ENCODE assay signal across 8 mouse cellular contexts in the genomic region with DNA sequence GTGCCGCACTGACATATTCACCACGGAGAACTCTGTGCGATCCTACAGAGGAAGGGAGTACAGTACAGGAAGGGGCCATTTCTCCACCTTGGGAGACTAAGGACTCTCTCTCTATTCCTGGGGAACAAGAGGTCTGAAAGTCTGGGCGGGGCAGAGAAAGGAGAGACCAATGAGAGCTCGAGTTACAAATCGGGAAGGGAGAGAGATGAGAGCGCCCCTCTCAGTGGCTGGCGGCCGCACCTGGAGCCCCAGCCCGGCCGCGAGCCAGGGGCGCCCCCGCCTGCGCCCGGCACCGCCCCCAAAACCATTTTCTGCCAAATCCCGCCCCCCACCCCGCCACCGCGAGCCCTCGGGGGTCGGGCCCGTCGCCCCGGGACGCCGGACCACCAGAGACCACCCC. TPM values are rescaled to one million over a fixed set of nuclear protein-coding genes. Genes with fewer than 3 reads are reported as not detected.
A peak's percentile ranks its signal among the peaks of the same experiment; 100 is the strongest.
DNase-seq lines count a peak whose midpoint lies in the region; ATAC-seq and TF ChIP-seq lines count a peak whose summit lies in the region.

No protein-coding gene starts in this region.

- DNase-seq in 416B (ENCODE audit: low read depth): peak; percentile 82
- peak; percentile 88 to 91 for DNase-seq in adrenal gland, postnatal 36 days
- DNase-seq in heart, adult 18-20 months: peak; percentile 94
- peak; percentile 96 for DNase-seq in kidney, adult 18-20 months
- peak; percentile 92 for DNase-seq in limb, embryonic 10.5 days (ENCODE audit: low spot score)
- peak; percentile 62 to 81 for DNase-seq in spleen, adult 2 months (ENCODE audit: low read depth in 1 of 2, low spot score in 2 of 2)

- H3K36me3 ChIP-seq in embryonic facial prominence, embryonic 12.5 days: peaks cover 40% of the 10 kb centered on the region
- peaks cover 47% of the 10 kb centered on the region for H3K36me3 ChIP-seq in limb, embryonic 10.5 days
- H3K36me3 ChIP-seq in midbrain, embryonic 13.5 days: peaks cover 37% of the 10 kb centered on the region
- peaks cover 9% of the 10 kb centered on the region for H3K36me3 ChIP-seq in spleen, adult 2 months (ENCODE audit: control insufficient read depth, insufficient read depth, low read length)

- peaks cover 15% of the 10 kb centered on the region for H3K4me1 ChIP-seq in embryonic facial prominence, embryonic 12.5 days
- H3K4me1 ChIP-seq in limb, embryonic 10.5 days: peaks cover 22% of the 10 kb centered on the region
- H3K4me1 ChIP-seq in midbrain, embryonic 13.5 days (replicated peaks): peaks cover 24% of the 10 kb centered on the region
- H3K4me1 ChIP-seq in spleen, adult 2 months (ENCODE audit: control insufficient read depth, insufficient read depth, insufficient read length): peaks cover 29% of the 10 kb centered on the region

- no peak for TF ChIP-seq CTCF in spleen, adult 2 months (IDR thresholded peaks at IDR 0.05; ENCODE audit: extremely low read depth, insufficient read depth, insufficient read length, insufficient replicate concordance)

- TF ChIP-seq POLR2A in spleen, adult 2 months (IDR thresholded peaks at IDR 0.05; ENCODE audit: low read depth, low read length): no peak

- peak overlapping the region; percentile 94 for H3K9ac ChIP-seq in embryonic facial prominence, embryonic 12.5 days
- peak overlapping the region; percentile 95 for H3K9ac ChIP-seq in midbrain, embryonic 13.5 days (replicated peaks)

- peak; percentile 75 for ATAC-seq in embryonic facial prominence, embryonic 12.5 days (ENCODE audit: insufficient number of reproducible peaks, insufficient read depth, low FRiP score, low TSS enrichment)
- peak; percentile 77 for ATAC-seq in midbrain, embryonic 13.5 days

- H3K27ac ChIP-seq in embryonic facial prominence, embryonic 12.5 days: peak overlapping the region; percentile 97
- H3K27ac ChIP-seq in limb, embryonic 10.5 days: peak overlapping the region; percentile 98
- peak overlapping the region; percentile 95 for H3K27ac ChIP-seq in midbrain, embryonic 13.5 days
- peak overlapping the region; percentile 93 for H3K27ac ChIP-seq in spleen, adult 2 months (ENCODE audit: insufficient read depth, low read length)

- H3K9me3 ChIP-seq in embryonic facial prominence, embryonic 12.5 days: no peaks in the 10 kb centered on the region
- no peaks in the 10 kb centered on the region for H3K9me3 ChIP-seq in limb, embryonic 10.5 days (replicated peaks)
- no peaks in the 10 kb centered on the region for H3K9me3 ChIP-seq in midbrain, embryonic 13.5 days

- peak overlapping the region; percentile 68 for H3K4me2 ChIP-seq in embryonic facial prominence, embryonic 12.5 days (replicated peaks)
- H3K4me2 ChIP-seq in midbrain, embryonic 13.5 days (replicated peaks): peak overlapping the region; percentile 72

- peak overlapping the region; percentile 98 for H3K4me3 ChIP-seq in embryonic facial prominence, embryonic 12.5 days
- H3K4me3 ChIP-seq in limb, embryonic 10.5 days: peak overlapping the region; percentile 99
- peak overlapping the region; percentile 74 for H3K4me3 ChIP-seq in midbrain, embryonic 13.5 days (replicated peaks)
- H3K4me3 ChIP-seq in spleen, adult 2 months (ENCODE audit: extremely low read depth, insufficient read depth, insufficient read length): peak overlapping the region; percentile 99

- no peaks in the 10 kb centered on the region for H3K27me3 ChIP-seq in embryonic facial prominence, embryonic 12.5 days
- H3K27me3 ChIP-seq in limb, embryonic 10.5 days (ENCODE audit: low read depth, poor library complexity, severe bottlenecking): no peaks in the 10 kb centered on the region
- H3K27me3 ChIP-seq in midbrain, embryonic 13.5 days: no peaks in the 10 kb centered on the region
- H3K27me3 ChIP-seq in spleen, adult 2 months (ENCODE audit: control insufficient read depth, insufficient read depth, low read length): no peaks in the 10 kb centered on the region

- WGBS in embryonic facial prominence, embryonic 12.5 days: 1% methylated on average over 27 of the region's 28 CpGs
- WGBS in limb, embryonic 10.5 days: 1% methylated on average over 27 of the region's 28 CpGs
- WGBS in midbrain, embryonic 13.5 days: under 1% methylated on average over 15 of the region's 28 CpGs
- WGBS in spleen, adult 2 months: under 1% methylated on average over 26 of the region's 28 CpGs

RNA-seq across cellular contexts. Expression of a gene that starts 1.0 kb away (rescaled TPM):
- total RNA-seq in adrenal gland, postnatal 36 days (2021): 10 to 100 TPM; 67.7 to 76.0 TPM
- 139 and 141 TPM in 2 replicates for polyA plus RNA-seq in embryonic facial prominence, embryonic 12.5 days (2016; fragmentation: Nextera tagmentation; extraction: Ambion mirVana)
- total RNA-seq in heart, adult 18-20 months (2021): 10 to 100 TPM; 75.4 to 80.1 TPM
- polyA plus RNA-seq in limb, embryonic 10.5 days (2016; fragmentation: Nextera tagmentation; extraction: Ambion mirVana): 123 and 146 TPM in 2 replicates
- polyA plus RNA-seq in midbrain, embryonic 13.5 days (2015; fragmentation: Nextera tagmentation; extraction: Ambion mirVana): 287 and 303 TPM in 2 replicates
- polyA plus RNA-seq in spleen, adult 2 months (2012; rRNA removed): 32.8 and 41.9 TPM in 2 replicates

RNA-seq across cellular contexts. Expression of a gene that starts 46.2 kb away (rescaled TPM):
- total RNA-seq in adrenal gland, postnatal 36 days (2021): 100 to 1,000 TPM; 231 to 239 TPM
- 819 and 885 TPM in 2 replicates for polyA plus RNA-seq in embryonic facial prominence, embryonic 12.5 days (2016; fragmentation: Nextera tagmentation; extraction: Ambion mirVana)
- 10 to 100 TPM; 46.5 to 57.6 TPM for total RNA-seq in heart, adult 18-20 months (2021)
- polyA plus RNA-seq in limb, embryonic 10.5 days (2016; fragmentation: Nextera tagmentation; extraction: Ambion mirVana): 979 and 1,015 TPM in 2 replicates
- 509 and 559 TPM in 2 replicates for polyA plus RNA-seq in midbrain, embryonic 13.5 days (2015; fragmentation: Nextera tagmentation; extraction: Ambion mirVana)
- polyA plus RNA-seq in spleen, adult 2 months (2012; rRNA removed): 19.0 and 19.9 TPM in 2 replicates

Comparison
In these comparisons a context has a peak if more than half of its experiments do, and no peak if none do; other contexts are left out.
1. Peak in every context shown above with its lines: DNase-seq, ATAC-seq, H3K4me3 ChIP-seq and H3K27ac ChIP-seq.
2. RNA of a gene that starts 46.2 kb away (polyA plus RNA-seq): 979 to 1,015 TPM in limb, embryonic 10.5 days, 819 to 885 TPM in embryonic facial prominence, embryonic 12.5 days and 509 to 559 TPM in midbrain, embryonic 13.5 days; 19.0 to 19.9 TPM in spleen, adult 2 months; every median in the first group is over 10 times any median in the second.